Mouse (Mus musculus): ENCODE measurements around the gene Cbfb. TPM values are rescaled to one million over a fixed set of nuclear protein-coding genes. Genes with fewer than 3 reads are reported as not detected.

Cbfb gene
- total RNA-seq (2021) = 10 to 100 TPM; 24.4 to 27.9 TPM
- long read RNA-seq, experiment 1, transcript Cbfb-201 (6 exons, 2,883 nt) = minor isoform, 10 of 45 reads
- long read RNA-seq, experiment 1, transcript Cbfb-202 (6 exons, 2,891 nt) = major isoform, 26 of 45 reads
- long read RNA-seq, experiment 1, partial matches to known transcripts = 3 of 45 reads
- long read RNA-seq, experiment 1, other reads (novel, unspliced or antisense) = 6 of 45 reads
- long read RNA-seq, experiment 2, transcript Cbfb-202 (6 exons, 2,891 nt) = minor isoform, 14 of 32 reads
- long read RNA-seq, experiment 2, transcript Cbfb-201 (6 exons, 2,883 nt) = major isoform, 15 of 32 reads
- long read RNA-seq, experiment 2, partial matches to known transcripts = 0 of 32 reads
- long read RNA-seq, experiment 2, other reads (novel, unspliced or antisense) = 3 of 32 reads

GRCm38 (mm10) chr8:105170381-105171115 is at the start of gene Cbfb:
Gene Cbfb, plus strand, starts transcription at chr8:105170674.
- DNase-seq = peak; percentile 95 to 98
- intact Hi-C loops (cut with DNase I) = loop anchor here (5.0 to 10.0 kb wide), 2 partner anchors 52 to 576 kb away; partner anchors contain the start of gene Pdp2

GRCm38 (mm10) chr8:105129864-105130263 is 40.6 kb upstream of the Cbfb start:
- DNase-seq = no peak
- intact Hi-C loops (cut with DNase I) = no loop called here

- intact Hi-C loops (cut with DNase I) = no loop called here
- no peak for DNase-seq
These were observed 39.0 kb upstream of the Cbfb start, which contains the start of gene Ces4a for GRCm38 (mm10) chr8:105131509-105131908. Gene Ces4a, plus strand, starts transcription at chr8:105131800.

- intact Hi-C loops (cut with DNase I) = loop anchor here (1.0 to 5.0 kb wide), 2 partner anchors 80 to 124 kb away; partner anchors contain the start of genes Fbxl8 and Tradd
- DNase-seq = peak; percentile 77 to 85
These were observed 32.1 kb upstream of the Cbfb start for GRCm38 (mm10) chr8:105138423-105138822.

- intact Hi-C loops (cut with DNase I) = no loop called here
- DNase-seq = no peak
These were observed 28.1 kb upstream of the Cbfb start for GRCm38 (mm10) chr8:105142395-105142794.

- intact Hi-C loops (cut with DNase I) = no loop called here
These were observed 18.8 kb upstream of the Cbfb start for GRCm38 (mm10) chr8:105151654-105152053.

GRCm38 (mm10) chr8:105152623-105153398 is 17.7 kb upstream of the Cbfb start:
- intact Hi-C loops (cut with DNase I) = no loop called here
- DNase-seq = peak; percentile 68 to 81

More at GRCm38 (mm10) chr8:105151654-105152053, 18.8 kb upstream of the Cbfb start:
- no peak for DNase-seq

- no peak for DNase-seq
- intact Hi-C loops (cut with DNase I) = no loop called here
These were observed 16.2 kb upstream of the Cbfb start for GRCm38 (mm10) chr8:105154316-105154715.

GRCm38 (mm10) chr8:105155091-105155745 is 15.3 kb upstream of the Cbfb start:
- DNase-seq = no peak
- intact Hi-C loops (cut with DNase I) = loop anchor here (5.0 kb wide), 1 partner anchor 62 kb away; no protein-coding TSS in a partner anchor

- DNase-seq = peak; percentile 43 to 61
- intact Hi-C loops (cut with DNase I) = loop anchor here (5.0 kb wide), 1 partner anchor 60 kb away; no protein-coding TSS in a partner anchor
These were observed 12.9 kb upstream of the Cbfb start for GRCm38 (mm10) chr8:105157555-105157954.

GRCm38 (mm10) chr8:105158084-105158483 is 12.4 kb upstream of the Cbfb start:
- no peak for DNase-seq
- intact Hi-C loops (cut with DNase I) = loop anchor here (5.0 kb wide), 1 partner anchor 59 kb away; no protein-coding TSS in a partner anchor

- no peak for DNase-seq
- intact Hi-C loops (cut with DNase I) = no loop called here
These were observed 9.3 kb upstream of the Cbfb start for GRCm38 (mm10) chr8:105161121-105161652.

- intact Hi-C loops (cut with DNase I) = no loop called here
- DNase-seq = no peak
These were observed 6.1 kb upstream of the Cbfb start for GRCm38 (mm10) chr8:105164272-105164902.

GRCm38 (mm10) chr8:105165191-105165590 is 5.3 kb upstream of the Cbfb start:
- DNase-seq = no peak
- intact Hi-C loops (cut with DNase I) = no loop called here

- no peak for DNase-seq
- intact Hi-C loops (cut with DNase I) = no loop called here
These were observed 3.4 kb upstream of the Cbfb start for GRCm38 (mm10) chr8:105167116-105167515.

- intact Hi-C loops (cut with DNase I) = no loop called here
- DNase-seq = no peak
These were observed 892 bp upstream of the Cbfb start for GRCm38 (mm10) chr8:105169582-105169981.

GRCm38 (mm10) chr8:105170041-105170380 is 463 bp upstream of the Cbfb start:
- intact Hi-C loops (cut with DNase I) = loop anchor here (5.0 to 10.0 kb wide), 2 partner anchors 52 to 575 kb away; partner anchors contain the start of gene Pdp2
- no peak for DNase-seq

- intact Hi-C loops (cut with DNase I) = loop anchor here (5.0 to 10.0 kb wide), 2 partner anchors 51 to 577 kb away; partner anchors contain the start of gene Pdp2
- peak; percentile 76 to 80 for DNase-seq
These were observed 885 bp downstream of the Cbfb start for GRCm38 (mm10) chr8:105171116-105172002.

All from heart, postnatal 14 days (tissue).